In the genomic region with DNA sequence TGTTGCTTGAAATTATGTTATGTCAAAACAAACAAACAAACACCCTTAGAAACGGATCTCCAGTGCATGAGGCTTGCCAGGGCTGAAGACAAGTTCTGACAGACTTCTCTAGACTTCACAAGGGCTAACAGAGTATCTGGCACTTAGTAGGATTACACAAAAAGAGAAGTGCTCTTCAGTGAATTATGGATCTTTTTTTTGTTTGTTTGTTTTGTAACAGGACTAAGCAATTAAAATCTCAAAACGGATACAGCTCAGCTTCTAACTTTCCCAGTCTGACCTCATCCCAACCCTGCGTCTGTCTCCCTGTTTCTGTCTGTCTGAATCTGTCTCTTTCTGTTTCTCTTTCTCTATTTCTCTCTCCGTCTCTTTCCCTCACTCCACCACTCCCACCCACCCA, we compare ENCODE assay signal across 8 mouse cellular contexts. TPM values are rescaled to one million over a fixed set of nuclear protein-coding genes. Genes with fewer than 3 reads are reported as not detected.
DNase-seq lines count a peak whose midpoint lies in the region; ATAC-seq and TF ChIP-seq lines count a peak whose summit lies in the region.

No protein-coding gene starts in this region.

- 0 out of 2 replicates have a peak, but pooled peaks have one; percentile 29 for ATAC-seq in heart, embryonic 11.5 days (replicated peaks; ENCODE audit: insufficient number of reproducible peaks, low FRiP score, low TSS enrichment)
- no peak for ATAC-seq in heart, embryonic 16.5 days (replicated peaks; ENCODE audit: extremely low read depth, insufficient read depth, low FRiP score)
- ATAC-seq in liver, postnatal 0 days, result peak; percentile 42; the same call in 1 of the 2 replicates

- no peaks in the 10 kb centered on the region for H3K27me3 ChIP-seq in heart, embryonic 11.5 days (ENCODE audit: control insufficient read depth, insufficient read depth, low read length)
- no peaks in the 10 kb centered on the region for H3K27me3 ChIP-seq in heart, embryonic 16.5 days (ENCODE audit: control insufficient read depth, insufficient read depth, low read length)
- no peaks in the 10 kb centered on the region for H3K27me3 ChIP-seq in liver, postnatal 0 days (ENCODE audit: insufficient read depth, low read length)

- H3K27ac ChIP-seq in heart, embryonic 11.5 days (ENCODE audit: low read depth, low read length), result no peak overlapping the region
- no peak overlapping the region for H3K27ac ChIP-seq in heart, embryonic 16.5 days (ENCODE audit: low read length)
- no peak overlapping the region for H3K27ac ChIP-seq in liver, postnatal 0 days (ENCODE audit: low read depth)

- H3K9me3 ChIP-seq in heart, embryonic 11.5 days (replicated peaks; ENCODE audit: control insufficient read depth, low read length), result no peaks in the 10 kb centered on the region
- H3K9me3 ChIP-seq in heart, embryonic 16.5 days (replicated peaks; ENCODE audit: control insufficient read depth, low read length), result no peaks in the 10 kb centered on the region
- H3K9me3 ChIP-seq in liver, postnatal 0 days (ENCODE audit: low read length), result no peaks in the 10 kb centered on the region

- TF ChIP-seq CTCF in liver, postnatal 0 days (IDR thresholded peaks at IDR 0.05; ENCODE audit: low read depth), result no peak

- H3K4me3 ChIP-seq in heart, embryonic 11.5 days (ENCODE audit: low read depth, low read length), result peak overlapping the region; percentile 73
- H3K4me3 ChIP-seq in heart, embryonic 16.5 days (ENCODE audit: low read length), result peak overlapping the region; percentile 61
- H3K4me3 ChIP-seq in liver, postnatal 0 days (ENCODE audit: low read depth, low read length), result peak overlapping the region; percentile 71

- WGBS in heart, embryonic 11.5 days (ENCODE audit: insufficient replicate concordance), result 15% methylated on average over 4 of the region's 4 CpGs
- WGBS in heart, embryonic 16.5 days, result 11% methylated on average over 4 of the region's 4 CpGs
- 13% methylated on average over 4 of the region's 4 CpGs for WGBS in liver, postnatal 0 days (ENCODE audit: insufficient replicate concordance)

- peak overlapping the region; percentile 78 for H3K4me2 ChIP-seq in heart, embryonic 11.5 days
- H3K4me2 ChIP-seq in heart, embryonic 16.5 days (ENCODE audit: low read depth, low read length), result peak overlapping the region; percentile 66
- H3K4me2 ChIP-seq in liver, postnatal 0 days (ENCODE audit: low read depth, low read length), result peak overlapping the region; percentile 77

- H3K36me3 ChIP-seq in heart, embryonic 11.5 days (ENCODE audit: control insufficient read depth, insufficient read depth, low read length), result no peaks in the 10 kb centered on the region; the same call in none of the 2 replicates
- H3K36me3 ChIP-seq in heart, embryonic 16.5 days (ENCODE audit: control insufficient read depth, insufficient read depth), result peaks cover 4% of the 10 kb centered on the region; the same call in 1 of the 2 replicates
- no peaks in the 10 kb centered on the region; the same call in 1 of the 2 replicates for H3K36me3 ChIP-seq in liver, postnatal 0 days (replicated peaks; ENCODE audit: insufficient read depth, low read length)

- H3K9ac ChIP-seq in heart, embryonic 11.5 days (ENCODE audit: low read depth, low read length), result peak overlapping the region; percentile 84; the same call in 1 of the 2 replicates
- H3K9ac ChIP-seq in heart, embryonic 16.5 days (ENCODE audit: low read length), result 0 out of 2 replicates have a peak overlapping the region, but pooled peaks have one; percentile 14
- H3K9ac ChIP-seq in liver, postnatal 0 days (replicated peaks), result no peak overlapping the region

- 0 out of 2 replicates have a peak, but pooled peaks cover 3% of the 10 kb centered on the region for H3K4me1 ChIP-seq in heart, embryonic 11.5 days (ENCODE audit: control insufficient read depth, insufficient read depth, low read length)
- peaks cover 3% of the 10 kb centered on the region for H3K4me1 ChIP-seq in heart, embryonic 16.5 days (ENCODE audit: control insufficient read depth, insufficient read depth, low read length)
- 0 out of 2 replicates have a peak, but pooled peaks cover 3% of the 10 kb centered on the region for H3K4me1 ChIP-seq in liver, postnatal 0 days (ENCODE audit: insufficient read depth)

- TF ChIP-seq EP300 in liver, postnatal 0 days (IDR thresholded peaks at IDR 0.05; ENCODE audit: low read depth), result no peak

- DNase-seq in heart, adult 9 months (ENCODE audit: low spot score in 2 of 2), result no peak
- peak; percentile 21 for DNase-seq in Muller cell, postnatal 12 days (ENCODE audit: inconsistent ontology term)
- no peak for DNase-seq in liver, postnatal 0 days
- no peak for DNase-seq in cerebellum, adult 8-10 months
- no peak for DNase-seq in spleen, postnatal 14 days (ENCODE audit: low spot score in 2 of 2)
- no peak for DNase-seq in spleen, adult 12 weeks (ENCODE audit: low spot score)

RNA-seq across cellular contexts. Expression of gene Washc3, which starts 0.4 kb away (rescaled TPM):
- 49.3 and 53.4 TPM in 2 replicates for polyA plus RNA-seq in heart, embryonic 11.5 days (2014; fragmentation: Nextera tagmentation; extraction: Ambion mirVana)
- 45.9 and 47.5 TPM in 2 replicates for polyA plus RNA-seq in heart, embryonic 16.5 days (2015; fragmentation: Nextera tagmentation; extraction: Ambion mirVana)
- polyA plus RNA-seq in liver, postnatal 0 days (2015; fragmentation: Nextera tagmentation; extraction: Ambion mirVana), result 40.1 and 42.1 TPM in 2 replicates

RNA-seq across cellular contexts. Expression of gene Nup37, which starts 53.7 kb away (rescaled TPM):
- polyA plus RNA-seq in heart, embryonic 11.5 days (2014; fragmentation: Nextera tagmentation; extraction: Ambion mirVana), result 44.2 and 46.7 TPM in 2 replicates
- 33.5 and 37.0 TPM in 2 replicates for polyA plus RNA-seq in heart, embryonic 16.5 days (2015; fragmentation: Nextera tagmentation; extraction: Ambion mirVana)
- 21.9 and 25.1 TPM in 2 replicates for polyA plus RNA-seq in liver, postnatal 0 days (2015; fragmentation: Nextera tagmentation; extraction: Ambion mirVana)

RNA-seq across cellular contexts. Expression of gene Parpbp, which starts 53.8 kb away (rescaled TPM):
- 14.8 and 15.1 TPM in 2 replicates for polyA plus RNA-seq in heart, embryonic 11.5 days (2014; fragmentation: Nextera tagmentation; extraction: Ambion mirVana)
- polyA plus RNA-seq in heart, embryonic 16.5 days (2015; fragmentation: Nextera tagmentation; extraction: Ambion mirVana), result 9.4 and 12.0 TPM in 2 replicates
- polyA plus RNA-seq in liver, postnatal 0 days (2015; fragmentation: Nextera tagmentation; extraction: Ambion mirVana), result 3.6 and 4.2 TPM in 2 replicates
